Mouse (Mus musculus) lung, postnatal 14 days (tissue): Measurements from ENCODE around the gene Fibp.

Source experiments
- DNase-seq: peaks from one replicate; pipeline ENCODE4 v3.0.0; 2021

The Fibp gene

GRCm38 (mm10) chr19:5432992-5433852 is 27.2 kb upstream of the Fibp start:
- peak; percentile 64 for DNase-seq

DNA sequence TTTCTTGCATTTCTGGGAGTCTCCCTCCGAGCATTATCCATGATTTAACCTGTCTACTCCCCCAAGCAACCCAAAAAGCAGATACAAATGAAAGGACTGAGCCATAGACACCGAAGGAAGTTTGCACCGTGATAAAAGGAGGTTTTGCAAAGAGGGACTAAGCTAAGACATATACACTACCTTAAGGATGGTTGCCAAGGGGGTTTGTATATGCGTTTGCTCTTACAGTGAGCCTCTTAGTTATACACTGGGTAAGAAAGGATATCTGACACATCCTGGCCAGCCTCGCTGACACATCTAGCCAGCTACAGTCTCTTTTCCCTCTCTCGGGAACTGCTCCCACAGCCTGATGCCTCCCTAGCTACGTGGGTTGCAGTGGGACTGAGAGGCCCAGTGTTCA is 26.5 kb upstream of the Fibp start:
- DNase-seq = no peak

DNA sequence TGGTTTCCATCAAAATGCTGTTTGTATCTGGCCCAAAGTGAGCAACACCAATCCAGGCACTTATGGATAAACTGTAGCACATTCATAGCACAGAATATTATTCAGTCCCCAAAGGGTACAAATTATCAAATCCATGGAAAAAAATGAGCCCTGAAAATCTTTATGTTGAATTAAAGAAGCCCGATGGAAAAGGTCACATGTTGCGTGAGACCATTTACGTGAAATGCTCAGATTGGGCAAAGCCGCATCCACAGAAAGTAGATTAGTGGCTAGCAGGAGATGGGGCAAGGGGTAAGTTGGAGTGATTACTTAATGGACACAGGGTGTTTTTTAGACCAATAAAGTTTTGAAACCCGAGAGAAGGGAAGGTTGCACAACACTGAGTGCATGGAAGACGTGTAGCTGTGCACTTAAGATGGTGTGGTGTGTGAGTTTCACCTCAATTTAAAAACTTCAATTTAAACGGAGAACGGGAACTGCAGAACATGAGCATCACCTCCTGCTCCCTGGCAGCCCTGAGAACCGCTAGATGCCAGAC is 16.0 kb upstream of the Fibp start:
- DNase-seq = no peak

GRCm38 (mm10) chr19:5444954-5445353 is 15.5 kb upstream of the Fibp start:
- DNase-seq = no peak

DNA sequence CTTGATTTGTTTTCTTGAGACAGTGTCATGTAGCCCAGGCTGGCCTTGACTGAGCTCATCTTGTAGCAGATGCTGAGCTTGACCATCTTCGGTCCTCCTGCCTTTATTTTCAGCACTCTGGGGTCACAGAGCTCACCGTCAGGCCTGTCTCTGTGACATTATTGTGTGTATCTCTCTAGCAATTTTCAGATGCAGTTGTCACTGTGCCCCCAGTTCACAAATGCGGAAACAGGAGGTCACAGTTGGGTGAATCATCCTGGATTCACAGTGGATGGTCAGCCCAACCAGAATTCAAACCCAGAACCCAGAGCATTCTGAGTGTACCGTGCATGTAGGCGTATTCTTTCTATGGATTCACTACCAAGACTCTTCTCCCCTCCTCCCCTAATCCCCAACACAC is 14.7 kb upstream of the Fibp start:
- no peak for DNase-seq

DNA sequence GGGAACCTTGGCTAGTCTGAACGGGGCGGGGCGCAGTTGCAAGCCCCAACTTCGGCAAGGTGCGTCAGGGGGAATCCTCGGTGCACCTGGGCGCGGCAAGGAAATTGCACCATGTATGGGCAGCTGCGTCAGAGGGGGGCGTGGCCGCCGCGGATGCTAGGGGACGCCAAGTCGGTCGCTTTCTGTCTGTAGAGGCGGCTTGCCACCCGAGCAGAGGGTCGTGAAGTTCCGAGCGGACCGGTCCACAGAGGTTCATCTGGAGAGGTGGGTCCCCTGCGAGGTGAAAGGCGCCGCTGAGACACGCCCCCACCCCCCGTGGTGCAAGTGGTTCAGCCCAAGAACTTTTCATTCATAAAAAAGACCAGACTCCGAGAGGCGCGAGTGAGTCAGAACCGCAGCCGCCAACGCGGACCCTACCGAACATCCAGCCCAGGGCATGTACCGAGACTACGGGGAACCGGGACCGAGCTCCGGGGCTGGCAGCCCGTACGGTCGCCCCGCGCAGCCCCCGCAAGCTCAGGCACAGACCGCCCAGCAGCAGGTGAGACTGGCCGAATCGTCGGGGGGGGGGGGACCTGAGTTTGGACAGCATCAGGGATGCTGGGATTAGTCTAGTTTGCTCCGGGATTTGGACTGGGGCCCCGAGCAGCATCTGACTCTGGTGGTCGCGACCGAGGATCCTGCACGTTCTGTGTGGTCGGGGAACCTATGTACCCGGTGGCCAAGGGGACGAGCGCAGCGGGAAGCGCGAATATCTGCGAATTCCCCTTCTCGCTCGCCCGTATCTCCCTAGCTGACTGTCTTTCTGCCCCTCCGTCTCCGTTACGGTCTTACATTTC is 12.7 kb upstream of the Fibp start, which contains the start of gene Fosl1:
Gene Fosl1 (plus strand): TSS at position 33 of the 839 bp plus-strand sequence.
- DNase-seq = peak; percentile 75

DNA sequence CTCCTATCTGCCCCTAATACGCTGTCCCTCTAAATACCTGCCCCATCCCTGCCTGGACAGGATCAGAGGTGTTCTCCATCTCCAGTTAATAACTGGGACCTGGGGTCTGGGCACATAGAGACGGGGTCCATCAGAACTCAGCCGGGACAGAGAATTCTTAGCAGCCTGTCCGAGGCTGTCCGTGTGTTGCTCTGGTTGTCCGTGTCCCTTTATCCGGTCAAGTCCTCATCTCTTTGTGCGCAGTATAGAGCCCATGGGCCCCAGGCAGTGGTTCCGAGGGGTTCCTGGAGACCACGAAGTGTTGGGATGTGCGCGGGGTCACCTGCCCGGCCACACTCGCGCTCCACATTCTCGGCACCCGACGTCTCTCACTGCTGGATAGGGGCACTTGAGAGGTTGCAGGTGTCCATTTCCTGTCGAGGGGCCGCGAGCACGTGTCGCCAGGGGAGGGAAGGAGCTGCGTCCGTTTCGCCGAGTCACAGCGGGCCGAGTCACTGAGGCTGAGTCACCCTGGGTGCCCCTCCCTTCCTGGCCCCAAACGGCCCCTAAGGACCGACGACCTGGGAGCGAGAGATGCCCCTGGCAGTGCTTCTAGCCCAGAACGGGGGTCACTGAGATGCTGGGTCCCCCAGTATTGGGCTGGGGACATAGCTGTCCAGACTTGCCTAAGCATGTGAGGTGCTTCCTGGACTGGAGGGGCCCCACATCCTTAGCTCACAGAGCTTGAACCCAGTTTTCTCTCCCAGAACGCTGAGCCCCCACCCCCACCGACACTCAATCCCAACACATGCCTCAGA is 11.9 kb upstream of the Fibp start:
- no peak for DNase-seq

DNA sequence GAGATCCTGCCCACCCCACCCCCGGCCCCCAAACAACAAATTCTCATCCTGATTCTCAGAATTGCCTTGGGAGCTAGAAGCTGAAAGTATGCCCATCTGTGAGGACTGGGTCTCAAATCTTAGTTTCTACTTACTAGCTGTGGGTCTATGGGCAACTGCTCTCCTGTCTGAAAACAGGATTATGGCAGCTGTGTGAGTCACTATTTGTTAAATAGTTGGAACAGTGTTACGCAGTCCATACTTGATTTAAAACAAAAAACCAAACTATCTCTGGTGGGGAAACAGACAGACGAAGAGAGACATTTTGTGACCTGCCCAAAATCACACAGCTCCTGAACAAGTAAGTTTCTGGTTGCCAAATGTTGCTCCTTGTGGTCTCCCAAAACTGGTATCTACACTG is 10.7 kb upstream of the Fibp start:
- no peak for DNase-seq

- DNase-seq = no peak
These were observed 8.6 kb upstream of the Fibp start for GRCm38 (mm10) chr19:5451766-5452165.

DNA sequence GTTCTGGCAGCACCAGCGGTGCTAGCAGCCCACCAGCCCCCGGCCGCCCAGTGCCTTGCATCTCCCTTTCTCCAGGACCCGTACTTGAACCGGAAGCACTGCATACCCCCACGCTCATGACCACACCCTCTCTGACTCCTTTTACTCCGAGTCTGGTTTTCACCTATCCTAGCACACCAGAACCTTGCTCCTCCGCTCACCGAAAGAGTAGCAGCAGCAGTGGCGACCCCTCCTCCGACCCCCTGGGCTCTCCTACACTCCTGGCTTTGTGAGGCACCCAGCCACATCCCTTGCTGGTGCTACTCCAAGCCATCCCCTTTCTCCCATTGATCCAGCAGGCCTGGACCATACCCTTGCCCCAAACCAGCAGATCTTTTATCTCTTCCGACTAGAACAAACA is 5.4 kb upstream of the Fibp start:
- DNase-seq = no peak

DNA sequence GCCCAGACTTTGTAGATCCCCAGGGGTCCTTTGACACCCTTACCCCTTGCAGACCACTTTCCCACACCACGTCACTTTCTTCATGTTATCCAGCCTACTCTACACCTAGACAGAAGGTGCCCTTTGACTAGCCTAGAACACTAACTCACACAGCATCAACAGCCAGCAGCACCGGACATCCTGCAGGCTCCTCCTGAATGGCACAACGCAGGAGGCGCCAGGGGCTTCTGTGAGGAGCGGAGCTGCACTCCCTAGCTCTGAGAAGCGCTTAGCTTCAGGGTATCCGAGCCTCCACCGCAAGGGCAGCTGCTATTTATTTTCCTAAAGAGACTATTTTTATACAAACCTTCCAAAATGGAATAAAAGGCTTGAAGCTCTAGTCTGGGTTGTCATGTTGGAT is 4.8 kb upstream of the Fibp start:
- DNase-seq = no peak

- DNase-seq = peak; percentile 53
These were observed 4.0 kb upstream of the Fibp start for GRCm38 (mm10) chr19:5456241-5456921.

GRCm38 (mm10) chr19:5456922-5457745 is 3.3 kb upstream of the Fibp start:
- DNase-seq = peak; percentile 96

DNA sequence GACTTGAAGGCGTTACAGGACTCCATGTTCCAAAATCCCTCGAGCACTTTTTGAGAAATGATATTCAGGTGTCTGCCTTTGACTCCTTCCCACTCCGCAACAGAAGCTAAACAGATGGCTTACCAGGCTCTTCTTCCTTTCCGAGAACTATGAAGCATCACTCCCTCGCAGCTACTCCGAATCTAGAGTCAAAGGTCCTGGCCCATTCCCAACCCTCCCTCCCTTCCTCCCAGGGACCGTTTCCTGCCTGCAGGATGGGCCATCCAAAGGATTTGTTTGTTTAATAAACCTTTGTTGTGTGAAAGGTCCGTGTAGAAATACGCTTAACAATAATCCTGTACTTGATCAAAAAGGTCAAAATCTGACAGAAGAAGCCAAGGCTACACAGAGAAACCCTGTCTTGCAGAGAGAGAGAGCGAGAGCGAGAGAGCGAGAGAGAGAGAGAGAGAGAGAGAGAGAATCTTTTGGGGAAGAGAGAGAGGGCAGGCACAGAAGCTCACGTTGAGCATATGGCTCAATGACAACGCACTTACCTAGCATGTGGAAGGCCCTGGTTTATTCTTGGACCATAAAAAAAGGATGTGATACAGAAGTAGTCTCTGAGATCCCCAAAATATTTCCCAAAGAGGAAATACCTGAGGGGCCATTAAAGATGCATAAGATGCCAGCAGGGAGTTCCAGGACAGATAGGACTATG is 2.5 kb upstream of the Fibp start, which contains the start of gene Ccdc85b:
Gene Ccdc85b (minus strand): TSS at position 149 of the 697 bp plus-strand sequence.
- DNase-seq = peak; percentile 50

DNA sequence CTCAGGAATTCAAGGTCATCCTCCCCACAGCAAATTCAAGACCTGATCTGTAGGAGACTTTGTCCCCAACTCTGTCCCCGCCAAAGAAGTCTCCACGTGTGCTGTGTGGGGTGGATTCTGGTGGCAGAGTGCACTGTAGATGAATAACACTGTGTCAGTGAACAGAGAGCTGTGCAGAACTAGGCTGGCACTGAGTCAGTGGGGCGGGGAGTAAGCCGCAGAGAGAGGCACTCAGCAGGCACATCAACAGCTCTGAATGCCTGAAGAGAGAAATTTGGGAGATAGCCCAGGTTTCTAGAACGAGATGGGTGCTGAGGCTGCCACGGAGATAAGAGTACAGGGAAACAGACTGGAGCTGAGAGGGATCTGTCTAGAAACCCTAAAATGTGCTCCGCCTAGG is 1.4 kb upstream of the Fibp start:
- no peak for DNase-seq

DNA sequence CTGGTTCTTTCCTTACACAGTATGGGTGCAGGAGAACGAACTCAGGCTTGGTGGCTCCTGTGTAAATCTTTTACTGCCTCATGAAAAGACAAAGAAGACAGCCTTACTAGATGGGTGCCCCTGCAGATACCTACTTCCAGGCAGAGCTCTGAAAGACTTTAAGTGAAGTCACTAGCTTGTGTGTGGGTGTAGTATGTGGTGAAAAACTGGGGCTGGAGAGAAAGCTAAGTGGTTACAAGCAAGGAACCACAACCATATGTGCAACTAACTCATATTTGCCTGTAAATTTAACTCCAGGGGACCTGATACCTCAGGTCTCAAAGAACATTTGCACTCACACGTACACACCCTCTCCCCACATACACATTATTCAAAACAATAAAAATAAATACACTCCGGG is 519 bp upstream of the Fibp start:
- no peak for DNase-seq

DNA sequence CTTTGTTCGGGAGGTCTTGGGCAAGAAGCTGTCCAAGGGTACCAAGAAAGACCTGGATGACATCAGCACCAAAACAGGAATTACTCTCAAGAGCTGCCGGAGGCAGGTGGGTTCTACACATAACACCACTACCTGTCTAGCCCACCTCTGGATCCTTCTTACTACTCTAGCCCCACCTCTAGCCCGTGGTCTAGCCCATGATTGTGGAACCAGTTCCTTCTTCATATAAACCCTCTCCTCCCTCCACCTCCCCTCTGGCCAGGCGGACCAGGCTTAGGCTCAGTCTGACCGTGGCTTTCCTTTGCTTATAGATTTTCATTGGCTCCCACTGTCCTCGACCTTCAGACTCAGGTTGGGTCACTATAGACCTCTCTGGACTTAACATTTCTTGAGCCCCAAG is 996 bp downstream of the Fibp start:
- no peak for DNase-seq

DNA sequence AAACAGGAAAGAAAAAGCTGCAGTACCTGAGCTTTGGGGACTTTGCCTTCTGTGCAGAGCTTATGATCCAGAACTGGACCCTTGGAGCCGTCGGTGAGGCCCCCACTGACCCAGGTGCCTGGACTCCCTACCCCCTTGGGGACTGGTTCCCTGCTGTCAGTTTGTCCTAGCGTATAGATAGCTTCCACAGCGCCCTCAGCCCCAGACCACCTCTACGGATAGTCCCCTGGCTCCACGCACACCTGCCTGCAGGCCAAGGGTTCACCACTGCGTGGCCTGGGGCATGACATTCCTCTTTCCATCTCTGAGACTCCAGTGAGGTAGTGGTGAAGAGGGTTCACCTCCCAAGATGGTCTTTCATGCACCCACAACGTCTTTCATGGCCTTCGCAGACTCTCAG is 2.8 kb downstream of the Fibp start:
- no peak for DNase-seq

GRCm38 (mm10) chr19:5463791-5464562 is 3.6 kb downstream of the Fibp start:
- peak; percentile 73 for DNase-seq

- no peak for DNase-seq
These were observed 4.6 kb downstream of the Fibp start for GRCm38 (mm10) chr19:5465037-5465436.
